Mouse (Mus musculus) MEL (cell line): ENCODE results near the gene Prss12.

Experiments
- BHLHE40 ChIP-seq: IDR thresholded peaks from 2 replicates; pipeline ENCODE4 v1.6.1; 2012; ENCODE audit warnings: low read depth, mild to moderate bottlenecking, inconsistent platforms, low read length, improper control_type of control experiment, borderline replicate concordance
- CTCF ChIP-seq, 3 experiments: IDR thresholded peaks in 2 of 3; conservative IDR thresholded peaks in 1 of 3; 2 replicates each; pipeline ENCODE4 v1.5.1; 2011 to 2012; ENCODE audit warnings: low read length in 3 of 3, low read depth in 2 of 3, mild to moderate bottlenecking in 2 of 3, improper control_type of control experiment in 1 of 3, inconsistent platforms in 1 of 3, mixed read lengths in 1 of 3, moderate library complexity in 1 of 3; ENCODE audit not compliant: control insufficient read depth in 1 of 3, insufficient read depth in 1 of 3, poor library complexity in 1 of 3, severe bottlenecking in 1 of 3
- ELF1 ChIP-seq: IDR thresholded peaks from 2 replicates; pipeline ENCODE4 v1.6.1; 2014; ENCODE audit warnings: low read depth, mild to moderate bottlenecking, inconsistent platforms, low read length, improper control_type of control experiment, moderate library complexity
- EP300 ChIP-seq, 2 experiments: IDR thresholded peaks; 2 replicates each; pipeline ENCODE4 v1.6.1; 2011; ENCODE audit warnings: improper control_type of control experiment in 2 of 2, low read length in 2 of 2, low read depth in 1 of 2, mild to moderate bottlenecking in 1 of 2
- ETS1 ChIP-seq: IDR thresholded peaks from 2 replicates; pipeline ENCODE4 v1.6.1; 2012; ENCODE audit warnings: low read depth, mild to moderate bottlenecking, inconsistent platforms, low read length, improper control_type of control experiment, moderate library complexity
- GATA1 ChIP-seq: IDR thresholded peaks from 2 replicates; pipeline ENCODE4 v1.6.1; 2011; ENCODE audit warnings: low read depth, low read length, improper control_type of control experiment
- HCFC1 ChIP-seq: IDR thresholded peaks from 2 replicates; pipeline ENCODE4 v1.6.1; 2012; ENCODE audit warnings: low read depth, mild to moderate bottlenecking, inconsistent platforms, low read length, improper control_type of control experiment, moderate library complexity
- MYB ChIP-seq: IDR thresholded peaks from 2 replicates; pipeline ENCODE4 v1.6.1; 2011; ENCODE audit warnings: mild to moderate bottlenecking, low read depth, low read length, improper control_type of control experiment
- NELFE ChIP-seq: IDR thresholded peaks from 2 replicates; pipeline ENCODE4 v1.6.1; 2011; ENCODE audit warnings: low read depth, low read length, improper control_type of control experiment
- POLR2A ChIP-seq, 2 experiments: IDR thresholded peaks; 2 replicates each; pipeline ENCODE4 v1.6.1; 2011 to 2012; ENCODE audit warnings: low read length in 2 of 2, mild to moderate bottlenecking in 2 of 2, control low read depth in 1 of 2, improper control_type of control experiment in 1 of 2, low read depth in 1 of 2, moderate library complexity in 1 of 2; ENCODE audit not compliant: control insufficient read depth in 1 of 2, insufficient read depth in 1 of 2, poor library complexity in 1 of 2
- POLR2AphosphoS2 ChIP-seq: IDR thresholded peaks from 2 replicates; pipeline ENCODE4 v1.6.1; 2011; ENCODE audit warnings: low read length, improper control_type of control experiment
- TCF12 ChIP-seq: IDR thresholded peaks from 2 replicates; pipeline ENCODE4 v1.6.1; 2014; ENCODE audit warnings: low read depth, mild to moderate bottlenecking, inconsistent platforms, low read length, improper control_type of control experiment, moderate library complexity

GRCm38 (mm10) chr3:123447538-123448059 lies 886 bp downstream of the Prss12 start:
- TF ChIP-seq CTCF (IDR thresholded peaks at IDR 0.05 in 2 of 3, conservative IDR thresholded peaks at IDR 0.05 in 1 of 3; ENCODE audit: control insufficient read depth in 1 of 3, insufficient read depth in 1 of 3, low read depth in 2 of 3, low read length in 3 of 3, poor library complexity in 1 of 3, severe bottlenecking in 1 of 3) (no peak), EP300 (IDR thresholded peaks at IDR 0.05; ENCODE audit: low read depth in 1 of 2, low read length in 2 of 2) (no peak), MYB (no peak), POLR2A (IDR thresholded peaks at IDR 0.05; ENCODE audit: control insufficient read depth in 1 of 2, insufficient read depth in 1 of 2, low read depth in 1 of 2, low read length in 2 of 2, poor library complexity in 1 of 2) (no peak), TCF12 (no peak), BHLHE40 (no peak), HCFC1 (no peak), NELFE (no peak), GATA1 (no peak), ETS1 (no peak), ELF1 (no peak), POLR2AphosphoS2 (no peak)
